Mouse (Mus musculus): ENCODE measurements around the gene Arrdc5. TPM values are rescaled to one million over a fixed set of nuclear protein-coding genes. Genes with fewer than 3 reads are reported as not detected.

The Arrdc5 gene
- total and polyA plus RNA-seq, 3 experiments = not detected

DNA sequence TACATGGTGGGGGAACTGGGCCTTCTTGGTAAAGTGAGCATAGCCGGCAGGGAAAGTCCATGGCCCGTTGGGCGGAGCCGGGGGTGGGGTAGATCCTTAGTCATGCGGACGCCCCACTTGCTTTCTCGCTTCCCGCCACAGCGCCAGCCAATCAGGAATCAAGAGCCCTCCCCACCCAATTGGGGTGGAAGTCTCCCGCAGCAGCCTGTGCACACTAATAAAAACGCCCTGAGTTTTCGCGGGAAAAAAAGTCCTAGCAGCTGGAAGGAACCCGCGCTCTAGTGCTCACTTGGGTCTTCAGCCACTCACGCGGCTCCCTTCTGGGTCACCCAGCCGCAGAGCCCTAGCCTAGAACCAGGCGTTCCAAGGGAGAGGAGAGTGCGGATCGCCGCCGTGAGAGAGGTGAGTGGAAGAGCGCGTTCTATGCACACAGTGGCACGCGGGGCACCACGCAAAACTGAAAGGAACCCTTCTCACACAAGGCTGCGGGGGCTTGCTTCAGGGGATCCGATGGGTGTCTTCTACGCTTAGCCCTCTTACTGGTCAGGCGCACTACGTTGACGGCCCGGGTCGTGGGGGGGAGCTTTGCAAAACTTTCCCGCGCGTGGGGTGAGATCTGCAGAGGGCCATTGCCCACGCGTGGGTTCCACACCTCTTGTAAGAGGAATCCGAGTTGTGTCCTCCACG is 3.2 kb upstream of the Arrdc5 start, which contains the start of gene Uhrf1 (continued):
- TF ChIP-seq ZC3H11A (IDR thresholded peaks at IDR 0.05; ENCODE audit: low read depth, low read length) (no peak), PAX5 (IDR thresholded peaks at IDR 0.05; ENCODE audit: low read length) (no peak), ZKSCAN1 (IDR thresholded peaks at IDR 0.05; ENCODE audit: borderline replicate concordance, low read depth, low read length) (no peak), MAZ (IDR thresholded peaks at IDR 0.05; ENCODE audit: low read depth, low read length) (0 out of 2 replicates have a peak, but pooled peaks have one; percentile 25), HCFC1 (IDR thresholded peaks at IDR 0.05; ENCODE audit: low read depth, low read length) (peak; percentile 26; the same call in 1 of the 2 replicates), KAT2A (IDR thresholded peaks at IDR 0.05; ENCODE audit: insufficient replicate concordance, low read length) (0 out of 2 replicates have a peak, but pooled peaks have one; percentile 17), CHD2 (IDR thresholded peaks at IDR 0.05; ENCODE audit: low read length) (no peak), RCOR1 (conservative IDR thresholded peaks at IDR 0.05; ENCODE audit: low read depth, low read length) (no peak)

DNA sequence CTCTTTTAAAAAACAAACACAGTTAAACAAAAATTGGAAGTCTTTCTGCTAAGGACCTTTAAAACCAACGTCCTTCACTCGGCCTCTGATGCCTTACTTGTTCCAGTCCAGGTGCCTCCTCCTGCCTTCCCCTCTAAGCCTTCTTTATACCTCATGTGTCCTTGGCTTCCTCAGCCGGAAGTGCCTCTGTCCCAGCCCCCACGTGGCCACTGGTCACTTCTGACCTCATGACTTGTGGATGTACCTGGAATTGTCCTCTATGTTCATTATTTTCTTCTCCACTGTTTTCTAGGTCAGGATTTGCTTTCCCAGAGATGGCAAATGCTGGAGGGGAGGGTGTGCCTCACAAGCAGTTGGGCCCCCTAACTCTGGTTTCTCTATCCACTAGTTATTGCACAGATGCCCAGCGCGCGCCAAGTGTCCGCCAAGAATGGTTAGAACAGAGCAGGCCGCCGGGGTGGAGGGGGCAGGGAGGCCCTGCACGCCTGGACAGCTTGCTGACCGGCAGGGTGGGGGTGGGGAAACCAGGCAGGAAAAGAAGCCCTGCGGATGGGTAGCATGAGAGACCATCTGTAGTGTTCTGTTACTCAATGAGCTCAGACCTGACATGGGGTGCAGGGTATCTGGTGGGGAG is 2.4 kb upstream of the Arrdc5 start:
- Histone ChIP-seq H3K4me2 (ENCODE audit: insufficient read depth, low read depth, poor library complexity, severe bottlenecking) (peak overlapping the region; percentile 77), H3K4me3 (replicated peaks in 1 of 3; ENCODE audit: low read depth in 2 of 3, low read length in 2 of 3, poor library complexity in 1 of 3) (peak overlapping the region in 2 of 3 experiments; percentile 24 to 81), H3K27me3 (replicated peaks) (no peaks in the 10 kb centered on the region), H3K27ac (ENCODE audit: insufficient read depth, low read depth) (peak overlapping the region; percentile 67), H3K36me3 (replicated peaks in 1 of 2; ENCODE audit: control insufficient read depth in 1 of 2, insufficient read depth in 1 of 2, low read length in 1 of 2) (peaks cover 18 to 28% of the 10 kb centered on the region in 2 experiments), H3K9ac (ENCODE audit: insufficient read depth, low read depth) (peak overlapping the region; percentile 66), H3K4me1 (ENCODE audit: control insufficient read depth in 1 of 2, insufficient read depth in 2 of 2) (peaks cover 17 to 45% of the 10 kb centered on the region in 2 experiments), H3K9me3 (replicated peaks; ENCODE audit: low read length) (no peaks in the 10 kb centered on the region), H3K79me2 (replicated peaks; ENCODE audit: control insufficient read depth, extremely low read depth, insufficient read depth, poor library complexity, severe bottlenecking) (peaks cover 34% of the 10 kb centered on the region)
- in situ Hi-C loops (cut with MboI; ENCODE audit: low pct_ligation_motif_present, low pct_unique_long_range_greater_than_20kb, low sequenced_read_pairs) = no loop called here
- dilution Hi-C loops (cut with MboI; ENCODE audit: extremely low pct_ligation_motif_present, extremely low pct_unique_long_range_greater_than_20kb, low sequenced_read_pairs) = no loop called here
- no peak for TF ChIP-seq USF2 (conservative IDR thresholded peaks at IDR 0.05; ENCODE audit: low read depth, low read length)
- 0 out of 2 replicates have a peak, but pooled peaks have one; percentile 1 for TF ChIP-seq IRF4 (IDR thresholded peaks at IDR 0.05; ENCODE audit: low read depth, low read length)
- TF ChIP-seq CHD2 (IDR thresholded peaks at IDR 0.05; ENCODE audit: low read length) = peak; percentile 80
- peak; percentile 41 for TF ChIP-seq BHLHE40 (IDR thresholded peaks at IDR 0.05; ENCODE audit: low read depth, low read length)
- peak; percentile 53 for TF ChIP-seq MYC (IDR thresholded peaks at IDR 0.05; ENCODE audit: low read depth, low read length)
- TF ChIP-seq ELF1 (IDR thresholded peaks at IDR 0.05; ENCODE audit: low read depth, low read length) = peak; percentile 14; the same call in 1 of the 2 replicates
- 0 out of 2 replicates have a peak, but pooled peaks have one; percentile 40 for TF ChIP-seq EP300 (IDR thresholded peaks at IDR 0.05; ENCODE audit: low read length)
- TF ChIP-seq NELFE (IDR thresholded peaks at IDR 0.05; ENCODE audit: low read depth, low read length) = no peak; the same call in 1 of the 2 replicates
- TF ChIP-seq POLR2AphosphoS2 (IDR thresholded peaks at IDR 0.05; ENCODE audit: low read depth, low read length) = no peak
- TF ChIP-seq MXI1 (IDR thresholded peaks at IDR 0.05; ENCODE audit: low read depth, low read length) = peak; percentile 51; the same call in 1 of the 2 replicates
- 0 out of 2 replicates have a peak, but pooled peaks have one; percentile 27 for TF ChIP-seq KAT2A (IDR thresholded peaks at IDR 0.05; ENCODE audit: insufficient replicate concordance, low read length)
- TF ChIP-seq USF1 (IDR thresholded peaks at IDR 0.05; ENCODE audit: low read depth, low read length) = peak; percentile 22; the same call in 1 of the 2 replicates
- TF ChIP-seq ETS1 (conservative IDR thresholded peaks at IDR 0.05; ENCODE audit: low read depth, low read length) = peak; percentile 14; the same call in 1 of the 2 replicates
- TF ChIP-seq TCF12 (IDR thresholded peaks at IDR 0.05; ENCODE audit: low read depth, low read length) = no peak; the same call in none of the 2 replicates
- DNase-seq (ENCODE audit: extremely low read depth) = no peak

All from CH12.LX (cell line).